Mouse (Mus musculus) liver, embryonic 14.5 days (tissue): ENCODE measurements around the gene Hes1.

ENCODE experiments used
- CTCF ChIP-seq: IDR thresholded peaks from 2 replicates; pipeline ENCODE4 v1.5.1; 2016; ENCODE audit warnings: antibody characterized with exemption, low read depth, control low read depth
- EP300 ChIP-seq: IDR thresholded peaks from 2 replicates; pipeline ENCODE4 v1.6.1; 2016; ENCODE audit warnings: antibody characterized with exemption, low read depth

DNA sequence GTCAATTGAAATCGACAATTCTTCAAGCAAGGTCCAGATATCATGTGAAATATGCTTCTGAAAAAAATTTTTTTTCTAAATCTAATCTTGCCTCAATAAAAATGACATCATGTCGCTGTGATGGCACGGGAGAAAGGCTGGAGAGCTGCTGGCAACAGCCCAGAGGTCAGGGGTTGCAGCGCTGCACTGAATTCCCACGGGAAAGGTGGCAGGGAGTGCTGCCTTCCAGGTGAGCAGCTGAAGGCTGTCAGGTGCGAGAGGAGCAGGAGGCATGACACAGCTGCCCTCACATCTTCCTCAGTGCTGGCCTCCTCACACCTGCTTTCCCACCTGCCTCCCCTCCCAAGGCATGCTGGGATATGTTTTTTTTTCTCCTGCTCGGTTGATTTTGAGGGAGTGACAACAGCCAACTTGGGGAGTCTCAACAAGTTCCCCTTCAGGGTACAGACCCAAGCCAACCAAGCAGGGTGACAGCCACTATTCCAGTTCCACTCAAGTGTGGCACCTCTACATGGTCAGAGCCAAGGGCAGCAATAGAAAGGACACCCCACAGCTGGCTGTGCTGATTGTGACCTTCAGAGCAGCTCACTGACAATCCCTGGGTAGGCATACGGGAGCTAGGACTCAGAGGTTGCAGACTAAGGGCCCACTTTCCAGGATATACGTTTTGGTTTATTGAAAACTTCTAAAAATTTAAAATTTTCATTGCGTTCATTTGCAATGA, 13.3 kb upstream of the Hes1 start:
- TF ChIP-seq CTCF (no peak), EP300 (no peak)
